Mouse (Mus musculus) Muller cell, postnatal 12 days (primary cell): ENCODE measurements around the gene C1qtnf5.

ENCODE experiments used
- DNase-seq: peaks from one replicate; pipeline ENCODE4 v3.0.0-alpha.2; 2015; ENCODE audit errors: inconsistent ontology term

The C1qtnf5 gene

DNA sequence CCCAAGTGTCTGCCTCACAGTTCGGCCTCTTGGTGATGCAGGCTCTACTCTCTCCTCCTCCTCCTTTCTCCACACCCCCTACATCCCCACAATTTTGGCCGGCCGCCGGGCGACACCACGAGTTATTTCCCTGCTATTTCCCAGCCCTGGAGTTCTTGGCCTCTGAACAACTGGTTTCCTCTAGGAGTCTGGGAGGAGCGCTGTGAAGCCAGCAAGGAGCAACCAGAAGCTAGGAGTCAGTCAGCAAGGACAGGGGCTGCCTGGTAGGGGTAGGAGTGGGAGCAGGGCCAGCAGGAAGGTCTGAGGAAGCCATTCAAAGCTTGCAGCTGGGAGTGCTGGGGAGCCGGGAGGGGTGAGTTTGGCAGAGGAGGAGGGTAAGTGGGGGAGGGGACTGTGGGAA, at the start of gene C1qtnf5:
Gene C1qtnf5, plus strand, starts transcription at position 136 of the 400 bp plus-strand sequence.
- peak; percentile 96 for DNase-seq

DNA sequence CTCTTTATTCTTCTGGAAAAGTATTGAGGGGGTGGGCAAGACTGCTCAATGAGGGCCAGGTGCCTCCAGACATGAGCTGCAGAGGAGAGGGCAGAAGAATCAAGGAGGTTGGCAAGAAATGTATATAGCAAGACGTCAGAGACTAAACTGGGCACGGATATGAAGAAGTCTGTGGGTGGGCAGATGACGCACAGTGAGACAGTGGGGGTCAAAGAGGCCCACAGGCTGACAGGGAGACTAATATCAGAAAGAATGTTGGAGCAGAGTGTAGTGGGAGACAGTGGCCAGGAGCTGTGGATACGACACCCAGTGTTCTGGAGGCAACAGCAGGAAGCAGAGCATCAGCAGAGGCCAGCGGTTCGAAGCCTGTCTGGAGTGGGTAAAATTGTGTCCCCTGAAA, 48.4 kb upstream of the C1qtnf5 start:
- no peak for DNase-seq

- DNase-seq = no peak
Measured at GRCm38 (mm10) chr9:44065177-44065576, 41.9 kb upstream of the C1qtnf5 start.

- peak; percentile 100 for DNase-seq
Measured at GRCm38 (mm10) chr9:44066785-44067225, 40.2 kb upstream of the C1qtnf5 start, which contains the start of gene Usp2. TSS of gene Usp2 (plus strand) at chr9:44067021.

- DNase-seq = peak; percentile 61
Measured at GRCm38 (mm10) chr9:44067241-44067959, 39.6 kb upstream of the C1qtnf5 start.

- peak; percentile 64 for DNase-seq
Measured at GRCm38 (mm10) chr9:44067960-44068330, 39.1 kb upstream of the C1qtnf5 start.

GRCm38 (mm10) chr9:44069252-44069651, 37.8 kb upstream of the C1qtnf5 start:
- no peak for DNase-seq

DNA sequence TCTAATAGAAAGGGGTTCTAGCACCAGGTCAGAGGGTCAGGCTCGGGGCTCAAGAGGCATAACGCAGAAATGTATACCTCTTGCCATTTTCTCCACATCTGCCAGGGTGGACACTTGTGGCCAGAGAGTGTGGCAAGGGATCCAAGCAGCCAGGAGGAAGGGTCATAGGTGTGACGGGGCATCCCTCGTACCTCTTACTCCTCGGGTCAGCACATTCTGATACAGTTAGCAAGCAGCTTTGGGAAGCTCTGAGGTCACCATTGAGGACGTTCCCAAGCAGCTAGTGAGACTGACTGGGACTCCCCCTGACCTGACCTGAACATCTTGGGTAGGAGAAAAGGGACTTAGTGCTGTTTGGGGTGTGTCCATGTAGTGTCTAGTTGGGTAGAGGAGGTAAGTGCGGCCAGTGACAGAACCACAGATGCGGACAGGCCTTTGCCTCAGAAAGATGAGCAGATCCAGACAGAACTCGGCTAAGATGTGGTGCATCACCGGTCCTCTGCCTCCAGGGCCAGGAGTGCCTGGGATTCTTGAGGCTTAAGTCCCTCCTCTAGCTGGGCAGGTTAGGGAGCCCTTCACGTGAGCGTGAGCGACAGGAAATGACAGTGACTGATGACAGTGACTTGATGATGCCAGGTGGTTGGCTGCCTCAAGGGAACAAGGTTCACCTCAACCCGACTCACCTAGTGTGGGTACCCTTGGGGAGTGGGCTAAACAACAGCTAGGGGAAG, 36.8 kb upstream of the C1qtnf5 start:
- no peak for DNase-seq

GRCm38 (mm10) chr9:44070844-44071231, 36.2 kb upstream of the C1qtnf5 start:
- DNase-seq = no peak

DNA sequence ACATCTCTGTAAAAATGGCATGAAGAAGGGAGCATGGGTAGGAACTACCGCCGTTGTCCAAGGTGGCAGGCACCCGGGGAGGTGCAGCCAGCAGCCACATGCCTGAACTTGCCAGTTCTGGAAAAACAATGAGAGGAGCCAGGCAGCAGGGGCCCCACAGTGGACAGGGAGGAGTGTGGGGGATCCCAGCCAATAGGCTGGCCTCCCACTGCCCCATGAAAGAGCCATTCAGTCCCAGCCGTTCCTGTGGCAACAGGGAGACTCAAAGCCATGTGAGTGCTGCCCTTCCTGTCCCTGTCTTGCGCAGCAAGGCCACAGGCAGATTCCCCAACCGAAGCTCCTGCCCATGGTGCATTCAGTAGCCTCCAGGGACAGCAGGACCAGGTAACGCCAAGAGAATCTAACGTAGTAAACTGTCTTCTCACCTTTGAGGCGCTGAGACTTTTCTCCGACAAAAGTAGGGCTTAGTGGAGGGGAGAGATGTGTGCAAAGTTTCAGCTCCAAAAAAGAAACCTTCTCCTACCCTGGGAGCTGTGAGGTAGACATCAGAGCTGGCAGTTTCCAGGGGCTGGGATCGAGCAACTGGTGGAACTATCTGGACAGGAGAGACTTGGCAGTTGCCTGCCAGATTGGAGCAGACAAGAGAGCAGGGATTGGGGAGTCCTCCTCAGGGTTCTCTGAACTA, 35.0 kb upstream of the C1qtnf5 start:
- peak; percentile 94 for DNase-seq

DNA sequence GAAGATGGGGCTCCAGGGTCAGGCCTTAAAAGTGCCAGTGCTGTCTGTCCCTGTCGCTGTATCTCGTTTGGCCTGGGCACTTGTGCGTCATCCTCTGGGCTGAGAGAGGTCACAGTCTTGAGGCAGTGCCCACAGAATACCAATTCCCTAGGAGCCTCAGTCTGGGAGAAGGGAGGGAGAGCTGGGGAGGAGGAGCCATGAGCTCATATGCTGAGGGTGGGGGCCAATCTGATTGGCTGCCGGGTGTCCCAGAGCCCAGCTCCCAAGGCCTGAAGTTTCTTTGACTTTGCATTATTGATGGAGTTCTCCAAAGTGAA, 34.5 kb upstream of the C1qtnf5 start:
- peak; percentile 94 for DNase-seq

DNA sequence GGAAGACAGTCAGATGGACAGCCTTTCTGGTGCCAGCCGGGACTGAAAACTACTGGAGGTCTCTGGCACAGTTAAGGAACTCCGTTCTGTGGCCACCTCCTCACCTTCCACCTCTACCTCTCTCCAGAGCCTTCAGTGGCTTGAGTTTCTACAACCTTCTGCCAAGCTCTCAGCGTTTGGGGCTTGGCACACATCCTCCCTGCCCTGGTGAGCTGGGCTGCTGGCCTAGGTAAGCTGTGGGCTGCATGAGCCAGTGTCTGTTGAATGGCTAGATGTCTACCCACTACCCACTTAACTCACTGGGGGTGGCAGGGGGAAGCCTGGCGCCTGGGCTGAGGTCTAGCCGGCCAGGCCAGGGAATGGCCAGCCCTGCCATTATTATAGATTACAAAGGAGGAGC, 33.9 kb upstream of the C1qtnf5 start:
- DNase-seq = peak; percentile 53

DNA sequence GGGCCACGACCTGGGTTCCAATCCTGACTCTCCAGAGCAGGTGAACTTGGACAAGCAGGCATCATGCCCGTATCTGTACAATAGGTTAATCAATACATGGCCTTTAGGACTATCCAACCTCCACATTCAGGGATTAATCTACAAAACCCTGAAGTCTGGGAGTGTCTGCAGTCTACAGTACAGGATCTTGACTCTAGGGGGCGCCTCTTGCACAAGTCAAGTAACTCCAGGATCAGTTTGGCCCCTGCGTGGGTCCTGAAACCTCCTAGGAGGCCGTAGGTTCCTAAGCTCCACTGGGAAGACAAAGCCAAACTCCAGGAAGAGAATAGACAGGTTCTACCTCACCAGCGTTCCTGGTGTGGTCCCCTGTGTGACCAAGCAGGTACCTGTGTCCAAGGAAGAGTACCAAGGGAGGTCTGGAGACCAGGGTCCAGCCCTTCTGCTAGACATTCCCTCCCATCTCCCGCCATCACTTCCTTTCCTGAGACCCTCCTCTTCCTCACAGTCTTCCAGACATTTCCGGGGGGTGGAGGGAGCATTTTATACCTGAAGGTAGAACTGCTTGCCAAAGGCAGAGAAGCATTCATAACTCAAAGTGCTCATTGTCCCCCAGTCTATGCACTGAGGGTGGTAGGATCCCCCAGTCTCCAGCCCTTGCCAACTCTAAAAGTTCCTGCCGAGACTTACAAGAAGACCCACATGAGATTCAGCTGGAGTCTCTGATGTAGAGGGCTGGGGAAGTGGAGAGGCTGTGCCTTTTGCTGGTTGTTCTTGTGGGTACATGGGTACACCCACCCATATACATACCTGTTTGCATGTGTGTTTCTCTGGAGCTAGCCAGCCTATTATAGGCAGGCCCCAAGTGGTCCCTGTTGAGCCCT, 32.4 kb upstream of the C1qtnf5 start:
- DNase-seq = no peak

DNA sequence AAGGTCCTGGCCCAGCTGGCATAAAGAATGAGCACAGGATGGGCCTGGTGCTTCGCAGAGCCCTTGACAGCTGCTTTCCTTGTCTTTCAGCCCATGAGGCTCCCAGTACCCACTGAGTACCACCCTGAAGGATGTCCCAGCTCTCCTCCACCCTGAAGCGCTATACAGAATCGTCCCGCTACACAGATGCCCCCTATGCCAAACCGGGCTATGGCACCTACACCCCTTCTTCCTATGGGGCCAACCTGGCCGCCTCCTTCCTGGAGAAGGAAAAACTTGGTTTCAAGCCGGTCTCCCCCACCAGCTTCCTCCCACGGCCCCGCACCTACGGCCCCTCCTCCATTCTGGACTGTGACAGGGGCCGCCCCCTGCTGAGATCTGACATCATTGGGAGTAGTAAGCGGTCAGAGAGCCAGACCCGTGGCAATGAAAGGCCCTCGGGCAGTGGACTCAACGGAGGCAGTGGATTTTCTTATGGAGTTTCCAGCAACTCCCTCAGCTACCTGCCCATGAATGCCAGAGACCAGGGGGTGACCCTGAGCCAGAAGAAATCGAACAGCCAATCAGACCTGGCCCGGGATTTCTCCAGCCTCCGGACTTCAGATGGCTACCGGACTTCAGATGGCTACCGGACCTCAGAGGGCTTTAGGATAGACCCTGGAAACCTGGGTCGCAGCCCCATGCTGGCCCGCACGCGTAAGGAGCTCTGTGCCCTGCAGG, 31.6 kb upstream of the C1qtnf5 start:
- no peak for DNase-seq

DNA sequence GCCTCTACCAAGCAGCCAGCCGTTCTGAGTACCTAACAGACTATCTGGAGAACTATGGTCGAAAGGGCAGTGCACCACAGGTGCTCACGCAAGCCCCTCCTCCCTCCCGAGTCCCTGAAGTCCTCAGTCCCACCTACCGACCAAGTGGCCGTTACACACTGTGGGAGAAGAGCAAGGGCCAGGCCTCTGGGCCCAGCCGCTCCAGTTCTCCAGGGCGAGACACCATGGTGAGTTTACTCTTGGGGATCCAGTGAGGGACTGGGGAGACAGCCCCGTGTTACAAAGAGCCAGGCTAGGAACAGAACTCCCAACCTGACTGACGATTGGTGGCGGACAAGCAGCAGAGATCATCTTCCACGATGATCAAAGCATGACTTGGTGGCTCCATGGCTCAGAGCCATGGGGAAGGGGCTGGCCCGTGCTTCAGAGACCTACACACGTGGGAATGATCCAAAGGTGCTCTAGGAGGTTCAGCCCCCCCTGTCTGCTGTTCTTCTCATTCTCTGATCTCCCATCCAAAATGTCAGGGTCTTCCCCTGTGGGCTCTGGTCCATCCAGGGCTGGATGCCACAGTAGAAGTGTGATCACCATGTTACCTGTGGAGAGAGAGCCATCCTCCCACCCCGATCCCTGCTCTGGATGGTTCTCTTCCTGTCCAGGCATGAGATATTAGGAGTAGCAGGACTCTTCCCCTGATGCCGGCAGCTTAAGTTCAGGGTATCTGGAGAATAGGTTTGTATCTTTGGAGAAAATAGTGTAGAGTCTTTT, 30.9 kb upstream of the C1qtnf5 start:
- no peak for DNase-seq

DNA sequence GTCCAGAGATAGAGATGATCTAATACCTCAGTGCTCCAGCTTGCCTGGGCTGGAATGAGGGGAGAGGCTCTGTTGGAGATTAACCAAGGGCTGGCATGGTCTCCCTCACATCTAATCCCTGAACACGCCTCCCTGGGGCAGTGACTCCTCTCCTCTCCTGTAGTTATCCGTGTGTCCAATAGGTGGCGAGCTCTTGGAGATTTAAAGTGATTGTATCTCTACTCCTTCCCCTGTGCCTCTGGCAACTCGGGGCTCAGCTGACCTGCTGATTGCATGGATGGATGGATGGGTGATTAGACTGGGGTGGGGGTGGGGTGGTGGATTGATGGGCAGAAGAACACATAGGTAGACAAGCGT, 30.3 kb upstream of the C1qtnf5 start:
- DNase-seq = peak; percentile 83

GRCm38 (mm10) chr9:44077266-44077910, 29.7 kb upstream of the C1qtnf5 start:
- no peak for DNase-seq

DNA sequence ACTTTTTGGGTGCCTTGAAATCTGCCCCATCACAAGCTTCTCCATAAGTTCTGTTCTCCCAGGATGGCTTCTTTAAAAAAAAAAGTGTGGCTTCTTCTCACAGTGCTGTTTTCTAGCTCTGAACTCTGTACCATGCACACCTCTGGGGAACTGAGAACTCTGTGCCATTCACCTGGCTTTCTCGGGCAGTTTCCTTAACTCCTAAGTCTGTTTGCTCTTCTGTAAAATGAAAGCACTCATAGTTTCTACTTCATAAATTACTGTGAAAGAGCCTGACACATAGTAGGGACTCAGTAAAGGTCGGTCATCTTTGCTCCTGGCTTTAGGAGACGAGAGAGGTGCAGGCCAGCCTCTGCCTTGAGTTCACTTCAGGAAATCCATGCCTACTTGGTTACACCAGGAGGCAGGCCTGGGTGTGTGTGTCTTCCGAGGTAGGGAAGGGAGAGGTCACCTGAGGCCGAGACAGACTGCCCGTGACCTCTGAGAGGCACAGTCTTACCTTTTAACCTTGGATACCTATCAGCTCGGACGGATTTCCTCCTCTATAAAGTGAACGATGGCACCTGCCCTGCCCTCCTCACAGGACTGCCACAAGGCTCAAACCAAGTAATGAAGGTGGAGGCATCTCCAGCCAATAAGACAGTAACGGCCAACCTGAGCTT, 28.8 kb upstream of the C1qtnf5 start:
- no peak for DNase-seq
